Mouse (Mus musculus) embryonic facial prominence, embryonic 13.5 days (tissue): ENCODE data around the gene 1500015O10Rik. TPM values are rescaled to one million over a fixed set of nuclear protein-coding genes. Genes with fewer than 3 reads are reported as not detected.

Experiments used
- ATAC-seq: fragments of 200-750 bp; cut with Nextera tagmentation; 2 replicates; pipeline ENCODE4 v1.8.0; 2017; ENCODE audit warnings: low read depth; ENCODE audit not compliant: insufficient number of reproducible peaks, insufficient read depth, low FRiP score, low TSS enrichment
- H3K27ac ChIP-seq: fragments of 300-500 bp; sonication (generic); 2 replicates; pipeline ENCODE4 v1.5.1; 2015; ENCODE audit warnings: moderate library complexity, mild to moderate bottlenecking, inconsistent platforms
- H3K27me3 ChIP-seq: fragments of 300-500 bp; sonication (generic); 2 replicates; pipeline ENCODE4 v1.6.1; 2015; ENCODE audit warnings: mild to moderate bottlenecking, inconsistent platforms
- H3K36me3 ChIP-seq: fragments of 300-500 bp; sonication (generic); 2 replicates; pipeline ENCODE4 v1.6.1; 2015; ENCODE audit warnings: mild to moderate bottlenecking, inconsistent platforms
- H3K4me1 ChIP-seq: fragments of 300-500 bp; sonication (generic); 2 replicates; pipeline ENCODE4 v1.6.1; 2015; ENCODE audit warnings: inconsistent platforms
- H3K4me2 ChIP-seq: fragments of 300-500 bp; sonication (generic); 2 replicates; pipeline ENCODE4 v1.6.1; 2015; ENCODE audit warnings: moderate library complexity, mild to moderate bottlenecking, inconsistent platforms
- H3K4me3 ChIP-seq: fragments of 300-500 bp; sonication (generic); 2 replicates; pipeline ENCODE4 v1.5.1; 2015; ENCODE audit warnings: mild to moderate bottlenecking, inconsistent platforms
- H3K9ac ChIP-seq: fragments of 300-500 bp; sonication (generic); 2 replicates; pipeline ENCODE4 v1.6.1; 2015; ENCODE audit warnings: mild to moderate bottlenecking, inconsistent platforms
- H3K9me3 ChIP-seq: fragments of 300-500 bp; sonication (generic); 2 replicates; pipeline ENCODE4 v1.6.1; 2016; ENCODE audit warnings: inconsistent platforms
- WGBS: fragments of 180-500 bp; shearing (Covaris S2); methylation state at CpG from one replicate; pipeline ENCODE4 v1.1.7; 2015; ENCODE audit warnings: mixed read lengths; 5-methylcytosine and 5-hydroxymethylcytosine counted together
- polyA plus RNA-seq: library from polyadenylated mRNA; unstranded; fragments of >200 nt; fragmentation: Nextera tagmentation; extraction: Ambion mirVana; gene quantifications from 2 replicates; pipeline ENCODE4 v1.2.1, GENCODE M21; 2015

The 1500015O10Rik gene
- polyA plus RNA-seq, 1 experiment from 2014 or later = 6.0 TPM

GRCm38 (mm10) chr1:43776106-43776505 lies 45.7 kb downstream of the 1500015O10Rik start:
- 0 out of 2 replicates have a peak, but pooled peaks cover 2% of the 10 kb centered on the region for H3K9me3 ChIP-seq
- no peak overlapping the region for H3K4me3 ChIP-seq
- no peak overlapping the region for H3K27ac ChIP-seq
- H3K4me1 ChIP-seq = no peaks in the 10 kb centered on the region
- peaks cover 59% of the 10 kb centered on the region for H3K36me3 ChIP-seq
- H3K4me2 ChIP-seq = no peak overlapping the region
- 81% methylated on average over 3 of the region's 3 CpGs for WGBS
- no peaks in the 10 kb centered on the region for H3K27me3 ChIP-seq
- ATAC-seq = no peak
- no peak overlapping the region for H3K9ac ChIP-seq

GRCm38 (mm10) chr1:43781195-43781594 lies 50.8 kb downstream of the 1500015O10Rik start:
- Histone ChIP-seq H3K4me2 (no peak overlapping the region), H3K9me3 (no peaks in the 10 kb centered on the region), H3K4me3 (no peak overlapping the region), H3K36me3 (peaks cover 24% of the 10 kb centered on the region), H3K9ac (no peak overlapping the region), H3K27me3 (no peaks in the 10 kb centered on the region), H3K4me1 (peaks cover 5% of the 10 kb centered on the region; the same call in 1 of the 2 replicates), H3K27ac (no peak overlapping the region)
- WGBS = 64% methylated on average over 2 of the region's 2 CpGs
- ATAC-seq = no peak

GRCm38 (mm10) chr1:43781672-43782071 lies 51.3 kb downstream of the 1500015O10Rik start:
- Histone ChIP-seq H3K27ac (no peak overlapping the region), H3K9me3 (no peaks in the 10 kb centered on the region), H3K4me2 (no peak overlapping the region), H3K4me1 (peaks cover 5% of the 10 kb centered on the region; the same call in 1 of the 2 replicates), H3K36me3 (peaks cover 26% of the 10 kb centered on the region), H3K9ac (no peak overlapping the region), H3K27me3 (no peaks in the 10 kb centered on the region), H3K4me3 (no peak overlapping the region)
- 76% methylated on average over 3 of the region's 3 CpGs for WGBS
- ATAC-seq = no peak

- ATAC-seq = no peak
- H3K4me1 ChIP-seq = peaks cover 5% of the 10 kb centered on the region; the same call in 1 of the 2 replicates
- no peak overlapping the region for H3K4me3 ChIP-seq
- H3K9ac ChIP-seq = no peak overlapping the region
- no peak overlapping the region for H3K4me2 ChIP-seq
- no peaks in the 10 kb centered on the region for H3K27me3 ChIP-seq
- H3K9me3 ChIP-seq = no peaks in the 10 kb centered on the region
- H3K27ac ChIP-seq = no peak overlapping the region
- H3K36me3 ChIP-seq = peaks cover 24% of the 10 kb centered on the region
- 94% methylated on average over 3 of the region's 3 CpGs for WGBS
Measured at GRCm38 (mm10) chr1:43782680-43783079, 52.3 kb downstream of the 1500015O10Rik start.

GRCm38 (mm10) chr1:43783186-43783585 lies 52.8 kb downstream of the 1500015O10Rik start:
- Histone ChIP-seq H3K4me1 (peaks cover 5% of the 10 kb centered on the region; the same call in 1 of the 2 replicates), H3K9ac (no peak overlapping the region), H3K27me3 (no peaks in the 10 kb centered on the region), H3K4me3 (no peak overlapping the region), H3K36me3 (peaks cover 24% of the 10 kb centered on the region), H3K27ac (no peak overlapping the region), H3K4me2 (no peak overlapping the region), H3K9me3 (no peaks in the 10 kb centered on the region)
- 81% methylated on average over 3 of the region's 3 CpGs for WGBS
- ATAC-seq = no peak

GRCm38 (mm10) chr1:43785316-43785715 lies 54.9 kb downstream of the 1500015O10Rik start:
- H3K36me3 ChIP-seq = peaks cover 14% of the 10 kb centered on the region
- H3K9me3 ChIP-seq = no peaks in the 10 kb centered on the region
- 82% methylated on average over 5 of the region's 5 CpGs for WGBS
- H3K4me2 ChIP-seq = no peak overlapping the region
- no peak overlapping the region for H3K27ac ChIP-seq
- no peak overlapping the region for H3K4me3 ChIP-seq
- H3K9ac ChIP-seq = no peak overlapping the region
- ATAC-seq = no peak
- H3K4me1 ChIP-seq = peaks cover 5% of the 10 kb centered on the region; the same call in 1 of the 2 replicates
- no peaks in the 10 kb centered on the region for H3K27me3 ChIP-seq

- Histone ChIP-seq H3K4me1 (no peaks in the 10 kb centered on the region), H3K27ac (no peak overlapping the region), H3K9me3 (no peaks in the 10 kb centered on the region), H3K36me3 (peaks cover 14% of the 10 kb centered on the region), H3K27me3 (no peaks in the 10 kb centered on the region), H3K4me2 (no peak overlapping the region), H3K4me3 (no peak overlapping the region), H3K9ac (no peak overlapping the region)
- WGBS = 89% methylated on average over 5 of the region's 5 CpGs
- ATAC-seq = no peak
Measured at GRCm38 (mm10) chr1:43786711-43787110, 56.3 kb downstream of the 1500015O10Rik start.

- Histone ChIP-seq H3K4me3 (no peak overlapping the region), H3K27ac (no peak overlapping the region), H3K9ac (no peak overlapping the region), H3K36me3 (peaks cover 14% of the 10 kb centered on the region), H3K4me1 (no peaks in the 10 kb centered on the region), H3K9me3 (no peaks in the 10 kb centered on the region), H3K27me3 (no peaks in the 10 kb centered on the region), H3K4me2 (no peak overlapping the region)
- ATAC-seq = no peak
- WGBS = 95% methylated on average over 2 of the region's 2 CpGs
Measured at GRCm38 (mm10) chr1:43789765-43790164, 59.4 kb downstream of the 1500015O10Rik start.

Other genes with a start within 250 kb of the 1500015O10Rik start
- 27.9 and 29.4 TPM in 2 replicates for gene Uxs1, start 97.2 kb downstream of the 1500015O10Rik start, polyA plus RNA-seq
- 59.5 and 63.6 TPM in 2 replicates for gene Tpp2, start 203.0 kb downstream of the 1500015O10Rik start, polyA plus RNA-seq